Mouse (Mus musculus): ENCODE measurements around the gene Psma4. TPM values are rescaled to one million over a fixed set of nuclear protein-coding genes. Genes with fewer than 3 reads are reported as not detected.
A peak's percentile ranks its signal among the peaks of the same experiment; 100 is the strongest.
"Not testable (repeated sequence)": the region's sequence is repeated elsewhere in the genome, so short reads cannot be mapped to it uniquely, and the experiment has no call there.

Gene Psma4
- total RNA-seq (2022) = 100 to 1,000 TPM; 114 to 129 (median 121) TPM

- peak; percentile 80 to 84 for DNase-seq (ENCODE audit: low spot score in 2 of 2)
Observed at GRCm38 (mm10) chr9:54950575-54951321, at the start of gene Psma4, which contains the start of gene AY074887. Gene Psma4 (plus strand): TSS chr9:54950790. Gene AY074887 (minus strand): TSS chr9:54950998.

- no peak for DNase-seq (ENCODE audit: low spot score in 2 of 2)
Observed at GRCm38 (mm10) chr9:54909446-54909845, 41.1 kb upstream of the Psma4 start.

GRCm38 (mm10) chr9:54915576-54915975 lies 35.0 kb upstream of the Psma4 start:
- DNase-seq (ENCODE audit: low spot score in 2 of 2) = no peak

- no peak for DNase-seq (ENCODE audit: low spot score in 2 of 2)
Observed at GRCm38 (mm10) chr9:54916401-54916800, 34.2 kb upstream of the Psma4 start.

- DNase-seq (ENCODE audit: low spot score in 2 of 2) = peak; percentile 75 to 84
Observed at GRCm38 (mm10) chr9:54917010-54917677, 33.4 kb upstream of the Psma4 start, which contains the start of gene Hykk. Gene Hykk (plus strand): TSS chr9:54917283.

- no peak for DNase-seq (ENCODE audit: low spot score in 2 of 2)
Observed at GRCm38 (mm10) chr9:54918191-54918590, 32.4 kb upstream of the Psma4 start.

- no peak for DNase-seq (ENCODE audit: low spot score in 2 of 2)
Observed at GRCm38 (mm10) chr9:54918781-54919180, 31.8 kb upstream of the Psma4 start.

- no peak for DNase-seq (ENCODE audit: low spot score in 2 of 2)
Observed at GRCm38 (mm10) chr9:54919946-54920345, 30.6 kb upstream of the Psma4 start.

GRCm38 (mm10) chr9:54930741-54931140 lies 19.8 kb upstream of the Psma4 start:
- no peak for DNase-seq (ENCODE audit: low spot score in 2 of 2)

GRCm38 (mm10) chr9:54931765-54932164 lies 18.8 kb upstream of the Psma4 start:
- DNase-seq (ENCODE audit: low spot score in 2 of 2) = no peak

GRCm38 (mm10) chr9:54932379-54932778 lies 18.2 kb upstream of the Psma4 start:
- DNase-seq (ENCODE audit: low spot score in 2 of 2) = no peak

- no peak for DNase-seq (ENCODE audit: low spot score in 2 of 2)
Observed at GRCm38 (mm10) chr9:54942071-54942470, 8.5 kb upstream of the Psma4 start.

GRCm38 (mm10) chr9:54944467-54944866 lies 6.1 kb upstream of the Psma4 start:
- DNase-seq (ENCODE audit: low spot score in 2 of 2) = no peak

- no peak for DNase-seq (ENCODE audit: low spot score in 2 of 2)
Observed at GRCm38 (mm10) chr9:54946256-54946655, 4.3 kb upstream of the Psma4 start.

- peak; percentile 7 to 12 for DNase-seq (ENCODE audit: low spot score in 2 of 2)
Observed at GRCm38 (mm10) chr9:54949465-54949864, 1.1 kb upstream of the Psma4 start.

GRCm38 (mm10) chr9:54950162-54950561 lies 428 bp upstream of the Psma4 start:
- DNase-seq (ENCODE audit: low spot score in 2 of 2) = not testable (repeated sequence)

- DNase-seq (ENCODE audit: low spot score in 2 of 2) = no peak
Observed at GRCm38 (mm10) chr9:54961059-54961458, 10.5 kb downstream of the Psma4 start.

- no peak for DNase-seq (ENCODE audit: low spot score in 2 of 2)
Observed at GRCm38 (mm10) chr9:54963669-54964068, 13.1 kb downstream of the Psma4 start.

GRCm38 (mm10) chr9:54969972-54970637 lies 19.5 kb downstream of the Psma4 start:
- no peak for DNase-seq (ENCODE audit: low spot score in 2 of 2)

GRCm38 (mm10) chr9:54980674-54981073 lies 30.1 kb downstream of the Psma4 start, which contains the start of gene Chrna5:
Gene Chrna5 (plus strand): TSS chr9:54980880.
- DNase-seq (ENCODE audit: low spot score in 2 of 2) = no peak

- DNase-seq (ENCODE audit: low spot score in 2 of 2) = no peak
Observed at GRCm38 (mm10) chr9:54981291-54982191, 31.0 kb downstream of the Psma4 start.
